Mouse (Mus musculus) cerebellum, adult 9-10 months (tissue): ENCODE results near the gene Plch1.

Source experiments
- DNase-seq: peaks from one replicate; pipeline ENCODE4 v3.0.0; 2022

The Plch1 gene

DNA sequence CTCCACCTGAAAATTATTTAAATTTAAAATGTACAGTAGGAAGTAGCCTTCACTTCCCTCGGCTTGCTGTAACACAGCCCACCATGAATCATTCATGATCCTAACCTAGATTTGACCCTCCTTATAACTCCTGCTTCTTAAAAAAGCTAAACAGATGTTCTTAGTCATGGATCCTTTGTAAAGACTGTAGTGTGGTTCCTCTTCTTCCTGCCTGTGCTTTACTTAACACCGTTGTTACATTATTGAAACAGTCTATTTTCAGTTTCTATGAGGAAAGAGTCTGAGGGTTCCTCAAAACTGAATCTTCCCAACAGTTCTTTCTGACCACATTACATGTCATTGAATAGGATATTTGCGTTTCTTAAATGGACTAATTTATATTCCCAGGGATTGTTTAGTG lies 234.0 kb downstream of the Plch1 start:
- DNase-seq: no peak

DNA sequence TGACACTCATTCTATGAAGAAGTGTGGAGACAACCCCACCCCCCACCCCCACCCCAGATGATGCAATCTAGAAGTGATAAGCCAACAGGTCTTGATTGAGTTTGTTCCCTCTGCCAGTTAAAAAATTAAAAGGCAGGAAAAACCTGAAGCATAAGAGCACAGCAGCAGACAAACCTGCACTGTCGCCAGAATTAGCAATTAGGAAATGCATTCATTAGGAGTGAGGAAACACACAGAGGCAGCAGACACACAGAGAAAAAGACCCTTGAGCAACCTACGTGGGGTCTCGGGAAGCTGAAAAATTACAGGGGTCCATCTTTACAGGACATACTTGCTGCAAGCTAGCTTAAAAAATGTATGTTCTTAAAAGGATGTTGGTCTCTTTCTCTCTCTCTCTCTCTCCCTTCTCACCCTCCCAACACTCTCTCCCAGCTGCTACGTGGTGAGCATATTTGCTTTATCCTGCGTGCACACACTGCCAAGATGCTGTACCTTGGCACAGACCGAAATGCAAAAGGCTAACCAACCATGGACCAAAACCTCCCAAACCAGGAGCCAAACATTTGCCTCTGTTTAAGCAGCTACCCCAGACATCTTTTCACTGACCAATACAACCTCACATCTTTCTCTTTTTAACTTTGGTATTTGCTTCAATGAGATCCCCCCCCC lies 234.6 kb downstream of the Plch1 start:
- DNase-seq: no peak
